Mouse (Mus musculus) CH12.LX (cell line): ENCODE results near the gene 4921517D22Rik. TPM values are rescaled to one million over a fixed set of nuclear protein-coding genes. Genes with fewer than 3 reads are reported as not detected.
A peak's percentile ranks its signal among the peaks of the same experiment; 100 is the strongest.
"Not testable (repeated sequence)": the region's sequence is repeated elsewhere in the genome, so short reads cannot be mapped to it uniquely, and the experiment has no call there.

Experiments used
- DNase-seq: peaks from one replicate; pipeline ENCODE4 v3.0.0-alpha.2; 2013; ENCODE audit errors: extremely low read depth
- H3K27ac ChIP-seq: 2 replicates; pipeline ENCODE4 v1.5.1; 2012; ENCODE audit warnings: low read depth, mild to moderate bottlenecking, control low read depth, moderate library complexity; ENCODE audit not compliant: insufficient read depth
- H3K27me3 ChIP-seq: replicated peaks from 2 replicates; pipeline ENCODE3; 2012; ENCODE audit warnings: inconsistent platforms
- H3K36me3 ChIP-seq, 2 experiments: replicated peaks in 1 of 2; 2 replicates each; pipeline versions ENCODE3 to v1.6.1; 2012; ENCODE audit warnings: inconsistent platforms in 1 of 2, low read length in 1 of 2, mild to moderate bottlenecking in 1 of 2, mixed read lengths in 1 of 2, moderate library complexity in 1 of 2; ENCODE audit not compliant: control insufficient read depth in 1 of 2, insufficient read depth in 1 of 2
- H3K4me1 ChIP-seq, 2 experiments: 2 replicates each; pipeline ENCODE4 v1.6.1; 2012; ENCODE audit warnings: inconsistent platforms in 1 of 2, moderate library complexity in 1 of 2; ENCODE audit not compliant: insufficient read depth in 2 of 2, control insufficient read depth in 1 of 2
- H3K4me2 ChIP-seq: 2 replicates; pipeline ENCODE4 v1.6.1; 2012; ENCODE audit warnings: low read depth, mild to moderate bottlenecking, control low read depth; ENCODE audit not compliant: poor library complexity, insufficient read depth, severe bottlenecking
- H3K4me3 ChIP-seq, 3 experiments: fragments of 150-350 bp in 1 of 3; sonication (generic) in 1 of 3; replicated peaks in 1 of 3; 2 replicates each; pipeline versions ENCODE3 to v1.5.1; 2011 to 2012; ENCODE audit warnings: low read depth in 2 of 3, low read length in 2 of 3, mild to moderate bottlenecking in 2 of 3, moderate library complexity in 2 of 3, control low read depth in 1 of 3, improper control_type of control experiment in 1 of 3, inconsistent platforms in 1 of 3, mixed read lengths in 1 of 3; ENCODE audit not compliant: poor library complexity in 1 of 3
- H3K79me2 ChIP-seq: replicated peaks from 2 replicates; pipeline ENCODE4 v1.6.1; 2012; ENCODE audit warnings: mild to moderate bottlenecking, moderate library complexity; ENCODE audit not compliant: control insufficient read depth, poor library complexity, insufficient read depth, severe bottlenecking; ENCODE audit errors: extremely low read depth
- H3K9ac ChIP-seq: 2 replicates; pipeline ENCODE4 v1.6.1; 2012; ENCODE audit warnings: low read depth, mild to moderate bottlenecking, control low read depth, moderate library complexity; ENCODE audit not compliant: insufficient read depth
- H3K9me3 ChIP-seq: replicated peaks from 2 replicates; pipeline ENCODE3; 2012; ENCODE audit warnings: low read length, inconsistent platforms, mixed read lengths
- CHD2 ChIP-seq: IDR thresholded peaks from 2 replicates; pipeline ENCODE4 v1.6.1; 2011; ENCODE audit warnings: low read length, improper control_type of control experiment
- CTCF ChIP-seq, 2 experiments: IDR thresholded peaks in 1 of 2; conservative IDR thresholded peaks in 1 of 2; 2 replicates each; pipeline ENCODE4 v1.5.1; 2011 to 2012; ENCODE audit warnings: low read depth in 2 of 2, low read length in 2 of 2, improper control_type of control experiment in 1 of 2, inconsistent platforms in 1 of 2, mild to moderate bottlenecking in 1 of 2, moderate library complexity in 1 of 2
- E2F4 ChIP-seq: IDR thresholded peaks from 2 replicates; pipeline ENCODE4 v1.6.1; 2011; ENCODE audit warnings: low read depth, low read length, improper control_type of control experiment; ENCODE audit not compliant: insufficient replicate concordance
- HCFC1 ChIP-seq: IDR thresholded peaks from 2 replicates; pipeline ENCODE4 v1.6.1; 2012; ENCODE audit warnings: low read depth, mild to moderate bottlenecking, inconsistent platforms, low read length, improper control_type of control experiment
- IRF4 ChIP-seq: IDR thresholded peaks from 2 replicates; pipeline ENCODE4 v1.6.1; 2014; ENCODE audit warnings: low read depth, mild to moderate bottlenecking, inconsistent platforms, low read length, improper control_type of control experiment
- JUND ChIP-seq: conservative IDR thresholded peaks from 2 replicates; pipeline ENCODE4 v1.6.1; 2011; ENCODE audit warnings: low read depth, low read length, improper control_type of control experiment
- KAT2A ChIP-seq: IDR thresholded peaks from 2 replicates; pipeline ENCODE4 v1.6.1; 2012; ENCODE audit warnings: low read length, improper control_type of control experiment, inconsistent platforms; ENCODE audit not compliant: insufficient replicate concordance
- MAZ ChIP-seq: IDR thresholded peaks from 2 replicates; pipeline ENCODE4 v1.6.1; 2012; ENCODE audit warnings: low read depth, mild to moderate bottlenecking, inconsistent platforms, low read length, improper control_type of control experiment, moderate library complexity
- MYC ChIP-seq: IDR thresholded peaks from 2 replicates; pipeline ENCODE4 v1.6.1; 2011; ENCODE audit warnings: low read depth, mild to moderate bottlenecking, improper control_type of control experiment, low read length
- SMC3 ChIP-seq: IDR thresholded peaks from 2 replicates; pipeline ENCODE4 v1.6.1; 2011; ENCODE audit warnings: low read depth, low read length, improper control_type of control experiment
- TCF12 ChIP-seq: IDR thresholded peaks from 2 replicates; pipeline ENCODE4 v1.6.1; 2014; ENCODE audit warnings: low read depth, mild to moderate bottlenecking, inconsistent platforms, low read length, improper control_type of control experiment
- USF1 ChIP-seq: IDR thresholded peaks from 2 replicates; pipeline ENCODE4 v1.6.1; 2014; ENCODE audit warnings: low read depth, mild to moderate bottlenecking, inconsistent platforms, low read length, improper control_type of control experiment
- ZC3H11A ChIP-seq: IDR thresholded peaks from 2 replicates; pipeline ENCODE4 v1.6.1; 2012; ENCODE audit warnings: low read depth, mild to moderate bottlenecking, inconsistent platforms, low read length, improper control_type of control experiment
- ZMIZ1 ChIP-seq: IDR thresholded peaks from 2 replicates; pipeline ENCODE4 v1.6.1; 2012; ENCODE audit warnings: low read depth, mild to moderate bottlenecking, inconsistent platforms, low read length, improper control_type of control experiment
- dilution Hi-C: fragments of 300-500 bp; cut with MboI; formaldehyde crosslinking; loops from 2 replicates; pipeline ENCODE4 v1.14.3; 2020; ENCODE audit warnings: low sequenced_read_pairs; ENCODE audit not compliant: extremely low pct_unique_long_range_greater_than_20kb, extremely low pct_ligation_motif_present
- in situ Hi-C: fragments of 300-500 bp; cut with MboI; formaldehyde crosslinking; loops from 3 replicates; pipeline ENCODE4 v1.14.3; 2019; ENCODE audit warnings: low sequenced_read_pairs, low pct_ligation_motif_present, low pct_unique_long_range_greater_than_20kb, mixed read lengths
- polyA plus RNA-seq: library from polyadenylated mRNA; unstranded; fragments of >175 nt; gene quantifications from 2 replicates; pipeline ENCODE4 v1.2.1, GENCODE M21; 2012; ENCODE audit warnings: low read depth; ENCODE audit not compliant: insufficient read length
- total RNA-seq, 2 experiments: library from RNA; depleted of rRNA; stranded (reverse); fragments of 300-350 nt in 1 of 2; fragments of >200 nt in 1 of 2; gene quantifications; 2 replicates each; pipeline ENCODE4 v1.2.3; 2012 to 2014

The 4921517D22Rik gene
- total and polyA plus RNA-seq, 3 experiments = not detected

DNA sequence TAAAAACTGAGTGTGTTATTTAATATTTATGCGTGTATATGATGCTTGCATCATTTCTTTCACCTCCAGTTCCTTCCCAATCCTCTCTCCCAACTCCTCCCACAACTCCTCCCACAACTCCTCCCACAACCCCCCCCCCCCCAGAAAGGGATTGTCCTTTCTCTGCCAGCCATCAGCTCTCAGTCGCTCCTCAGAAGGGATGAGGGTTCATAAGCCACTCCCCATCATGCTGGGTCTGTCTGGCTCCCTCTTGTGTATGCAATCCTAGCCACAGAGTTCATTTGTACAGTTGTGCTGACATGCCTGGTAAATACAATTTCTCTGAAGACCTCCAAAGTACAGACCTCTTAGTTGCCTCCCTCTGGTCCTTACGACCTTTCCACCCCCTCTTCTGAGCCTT is 41.3 kb upstream of the 4921517D22Rik start:
- peaks cover 4 to 5% of the 10 kb centered on the region in 2 experiments for H3K4me1 ChIP-seq
- no peak overlapping the region for H3K27ac ChIP-seq
- no peaks in the 10 kb centered on the region for H3K79me2 ChIP-seq
- no peaks in the 10 kb centered on the region for H3K9me3 ChIP-seq
- H3K4me2 ChIP-seq = no peak overlapping the region
- in situ Hi-C loops = loop anchor here (25.0 kb wide), 1 partner anchor 1123 kb away; the partner anchor contains the start of gene Slc28a3
- peaks cover 1% of the 10 kb centered on the region for H3K27me3 ChIP-seq
- dilution Hi-C loops = no loop called here
- DNase-seq = peak; percentile 40
- H3K36me3 ChIP-seq = no peaks in the 10 kb centered on the region
- H3K9ac ChIP-seq = no peak overlapping the region
- TF ChIP-seq SMC3 (peak; percentile 37), CTCF (conservative IDR thresholded peaks at IDR 0.05 in 1 of 2, IDR thresholded peaks at IDR 0.05 in 1 of 2; ENCODE audit: low read depth in 2 of 2, low read length in 2 of 2) (peak in 1 of 2 experiments; percentile 50; a peak in 2 of 4 replicates), E2F4 (no peak), MAZ (0 out of 2 replicates have a peak, but pooled peaks have one; percentile 22)
- no peak overlapping the region for H3K4me3 ChIP-seq

DNA sequence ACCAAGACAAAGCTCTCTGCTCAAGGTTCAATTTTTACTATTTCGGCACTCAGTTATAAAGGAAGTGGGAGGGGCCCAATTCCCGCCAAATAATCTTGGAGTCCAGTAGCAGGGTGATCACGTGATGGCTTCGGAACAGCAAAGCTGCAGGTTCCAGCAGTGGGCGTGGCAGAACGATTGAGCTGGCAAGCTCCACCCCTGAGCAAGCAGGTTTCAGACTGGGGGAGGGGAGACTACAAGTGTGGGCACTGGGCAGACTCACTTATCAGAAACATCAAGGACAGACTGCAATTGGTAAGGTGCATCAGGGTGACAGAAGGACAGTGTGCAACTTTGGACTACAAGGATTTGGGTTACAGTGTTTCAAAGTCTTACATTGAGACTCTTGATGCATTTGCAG is 40.4 kb upstream of the 4921517D22Rik start:
- H3K9me3 ChIP-seq, H3K4me3 ChIP-seq, DNase-seq, H3K9ac ChIP-seq, H3K27me3 ChIP-seq, H3K4me1 ChIP-seq, H3K27ac ChIP-seq, dilution Hi-C loops, H3K4me2 ChIP-seq, H3K79me2 ChIP-seq, H3K36me3 ChIP-seq: not testable (repeated sequence)
- in situ Hi-C loops = loop anchor here (25.0 kb wide), 1 partner anchor 1122 kb away; the partner anchor contains the start of gene Slc28a3
- peak; percentile 30 for TF ChIP-seq USF1

DNA sequence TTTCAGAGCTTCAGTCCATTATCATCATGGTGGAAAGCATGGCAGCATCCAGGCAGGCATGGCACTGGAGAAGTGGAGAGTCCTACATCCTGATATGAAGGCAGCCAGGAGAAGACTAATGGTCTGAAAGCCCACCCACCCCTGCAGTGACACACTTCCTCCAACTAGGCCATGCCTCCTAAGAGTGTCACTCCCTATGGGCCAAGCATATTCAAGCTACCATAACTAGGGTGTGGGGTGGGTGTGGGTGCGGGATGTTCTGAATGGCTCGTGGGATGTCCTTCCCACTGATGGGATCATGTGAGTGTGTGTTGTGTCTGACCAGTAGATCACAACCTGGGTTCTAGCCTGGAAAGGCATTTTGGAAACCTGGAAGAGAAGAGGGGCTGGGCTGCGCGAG is 40.0 kb upstream of the 4921517D22Rik start:
- TF ChIP-seq CHD2 (no peak), HCFC1 (no peak), ZC3H11A (no peak), TCF12 (no peak), MYC (no peak), JUND (no peak), IRF4 (no peak), KAT2A (no peak), ZMIZ1 (no peak)
- TF ChIP-seq, all 38 proteins: peak for 0
- Histone ChIP-seq H3K36me3 (no peaks in the 10 kb centered on the region), H3K9me3 (no peaks in the 10 kb centered on the region), H3K4me2 (no peak overlapping the region), H3K9ac (no peak overlapping the region), H3K27ac (no peak overlapping the region), H3K4me1 (peaks cover 4 to 5% of the 10 kb centered on the region in 2 experiments), H3K79me2 (no peaks in the 10 kb centered on the region), H3K4me3 (no peak overlapping the region), H3K27me3 (peaks cover 1% of the 10 kb centered on the region)
- in situ Hi-C loops (loop anchor here (25.0 kb wide), 1 partner anchor 1122 kb away; the partner anchor contains the start of gene Slc28a3), dilution Hi-C loops (no loop called here)
- DNase-seq = no peak
